In genomic region chr4:56001312-56001731, GRCm38 (mm10) we compare ENCODE assay signal across 7 mouse cellular contexts.
A peak's percentile ranks its signal among the peaks of the same experiment; 100 is the strongest.
DNase-seq lines count a peak whose midpoint lies in the region; ATAC-seq and TF ChIP-seq lines count a peak whose summit lies in the region.

No protein-coding gene starts in this region.

- TF ChIP-seq CTCF in heart, postnatal 0 days (IDR thresholded peaks at IDR 0.05; ENCODE audit: low read depth), result no peak
- no peak for TF ChIP-seq CTCF in midbrain, postnatal 0 days (IDR thresholded peaks at IDR 0.05)

- H3K9me3 ChIP-seq in heart, embryonic 15.5 days (replicated peaks), result no peaks in the 10 kb centered on the region
- H3K9me3 ChIP-seq in midbrain, embryonic 13.5 days, result no peaks in the 10 kb centered on the region
- H3K9me3 ChIP-seq in midbrain, embryonic 11.5 days (ENCODE audit: control insufficient read depth, low read length), result no peaks in the 10 kb centered on the region
- H3K9me3 ChIP-seq in heart, postnatal 0 days (replicated peaks; ENCODE audit: control insufficient read depth, low read length), result no peaks in the 10 kb centered on the region
- no peaks in the 10 kb centered on the region for H3K9me3 ChIP-seq in midbrain, postnatal 0 days (ENCODE audit: low read length)

- no peak overlapping the region for H3K4me3 ChIP-seq in heart, embryonic 15.5 days
- no peak overlapping the region for H3K4me3 ChIP-seq in midbrain, embryonic 13.5 days (replicated peaks)
- no peak overlapping the region for H3K4me3 ChIP-seq in midbrain, embryonic 11.5 days (ENCODE audit: low read depth, low read length)
- no peak overlapping the region for H3K4me3 ChIP-seq in heart, postnatal 0 days (ENCODE audit: low read depth, low read length)
- H3K4me3 ChIP-seq in midbrain, postnatal 0 days (ENCODE audit: low read depth, low read length), result no peak overlapping the region

- H3K4me2 ChIP-seq in heart, embryonic 15.5 days, result 0 out of 2 replicates have a peak overlapping the region, but pooled peaks have one; percentile 1
- no peak overlapping the region for H3K4me2 ChIP-seq in midbrain, embryonic 13.5 days (replicated peaks)
- no peak overlapping the region for H3K4me2 ChIP-seq in midbrain, embryonic 11.5 days
- no peak overlapping the region for H3K4me2 ChIP-seq in heart, postnatal 0 days (ENCODE audit: low read depth, low read length)
- no peak overlapping the region for H3K4me2 ChIP-seq in midbrain, postnatal 0 days (ENCODE audit: low read depth, low read length, poor library complexity, severe bottlenecking)

- H3K27me3 ChIP-seq in heart, embryonic 15.5 days, result no peaks in the 10 kb centered on the region
- H3K27me3 ChIP-seq in midbrain, embryonic 13.5 days, result no peaks in the 10 kb centered on the region
- H3K27me3 ChIP-seq in midbrain, embryonic 11.5 days (ENCODE audit: control insufficient read depth, insufficient read depth, low read length), result no peaks in the 10 kb centered on the region
- H3K27me3 ChIP-seq in heart, postnatal 0 days (ENCODE audit: control insufficient read depth, insufficient read depth, low read length), result no peaks in the 10 kb centered on the region
- H3K27me3 ChIP-seq in midbrain, postnatal 0 days (ENCODE audit: insufficient read depth, low read length), result no peaks in the 10 kb centered on the region

- peaks cover 14% of the 10 kb centered on the region for H3K4me1 ChIP-seq in heart, embryonic 15.5 days (replicated peaks)
- H3K4me1 ChIP-seq in midbrain, embryonic 13.5 days (replicated peaks), result peaks cover 9% of the 10 kb centered on the region; the same call in 1 of the 2 replicates
- H3K4me1 ChIP-seq in midbrain, embryonic 11.5 days (ENCODE audit: control insufficient read depth, insufficient read depth, low read length), result no peaks in the 10 kb centered on the region
- H3K4me1 ChIP-seq in heart, postnatal 0 days (ENCODE audit: control insufficient read depth, insufficient read depth), result peaks cover 28% of the 10 kb centered on the region
- H3K4me1 ChIP-seq in midbrain, postnatal 0 days (ENCODE audit: insufficient read depth, low read length), result no peaks in the 10 kb centered on the region

- 33% methylated on average over 3 of the region's 3 CpGs for WGBS in heart, embryonic 15.5 days
- 28% methylated on average over 3 of the region's 3 CpGs for WGBS in midbrain, embryonic 13.5 days
- WGBS in midbrain, embryonic 11.5 days, result 61% methylated on average over 3 of the region's 3 CpGs
- 19% methylated on average over 3 of the region's 3 CpGs for WGBS in heart, postnatal 0 days
- 34% methylated on average over 3 of the region's 3 CpGs for WGBS in midbrain, postnatal 0 days

- no peaks in the 10 kb centered on the region for H3K36me3 ChIP-seq in heart, embryonic 15.5 days
- H3K36me3 ChIP-seq in midbrain, embryonic 13.5 days, result no peaks in the 10 kb centered on the region
- no peaks in the 10 kb centered on the region for H3K36me3 ChIP-seq in midbrain, embryonic 11.5 days (ENCODE audit: control insufficient read depth, insufficient read depth, low read length)
- H3K36me3 ChIP-seq in heart, postnatal 0 days (replicated peaks; ENCODE audit: control insufficient read depth, insufficient read depth, low read length), result no peaks in the 10 kb centered on the region
- H3K36me3 ChIP-seq in midbrain, postnatal 0 days (ENCODE audit: insufficient read depth, low read length), result no peaks in the 10 kb centered on the region

- no peak overlapping the region for H3K9ac ChIP-seq in heart, embryonic 15.5 days
- no peak overlapping the region for H3K9ac ChIP-seq in midbrain, embryonic 13.5 days (replicated peaks)
- no peak overlapping the region for H3K9ac ChIP-seq in midbrain, embryonic 11.5 days (ENCODE audit: low read length)
- no peak overlapping the region for H3K9ac ChIP-seq in heart, postnatal 0 days (replicated peaks; ENCODE audit: low read depth, low read length)
- H3K9ac ChIP-seq in midbrain, postnatal 0 days (replicated peaks; ENCODE audit: low read length, poor library complexity, severe bottlenecking), result no peak overlapping the region

- TF ChIP-seq EP300 in heart, postnatal 0 days (IDR thresholded peaks at IDR 0.05; ENCODE audit: low read depth), result no peak

- peak overlapping the region; percentile 63 for H3K27ac ChIP-seq in heart, embryonic 15.5 days
- H3K27ac ChIP-seq in midbrain, embryonic 13.5 days, result no peak overlapping the region
- H3K27ac ChIP-seq in midbrain, embryonic 11.5 days (ENCODE audit: low read depth, low read length), result no peak overlapping the region
- peak overlapping the region; percentile 76 for H3K27ac ChIP-seq in heart, postnatal 0 days (ENCODE audit: low read depth)
- no peak overlapping the region for H3K27ac ChIP-seq in midbrain, postnatal 0 days (ENCODE audit: low read depth, low read length)

- no peak for DNase-seq in heart, adult 11 months
- DNase-seq in midbrain, embryonic 11.5 days (ENCODE audit: low spot score, missing footprints), result no peak
- peak; percentile 49 for DNase-seq in heart, postnatal 0 days (ENCODE audit: low spot score)
- peak; percentile 84 for DNase-seq in midbrain, postnatal 0 days (ENCODE audit: low spot score)
- DNase-seq in thymus, postnatal 4 days, result no peak

- no peak for ATAC-seq in heart, embryonic 15.5 days (replicated peaks; ENCODE audit: insufficient number of reproducible peaks, insufficient read depth, low FRiP score, low read depth)
- ATAC-seq in midbrain, embryonic 13.5 days, result peak; percentile 70
- no peak for ATAC-seq in midbrain, embryonic 11.5 days (ENCODE audit: low FRiP score)
- ATAC-seq in heart, postnatal 0 days (ENCODE audit: insufficient read depth, low read depth), result peak; percentile 66
- no peak for ATAC-seq in midbrain, postnatal 0 days (ENCODE audit: low FRiP score)

Comparison
In these comparisons a context has a peak if more than half of its experiments do, and no peak if none do; other contexts are left out.
1. ATAC-seq: peak in midbrain, embryonic 13.5 days (single experiment) and heart, postnatal 0 days (single experiment); none in heart, embryonic 15.5 days (single experiment), midbrain, embryonic 11.5 days (single experiment) and midbrain, postnatal 0 days (single experiment).
2. DNase-seq: peak in heart, postnatal 0 days (single experiment) and midbrain, postnatal 0 days (single experiment); none in heart, adult 11 months (single experiment), midbrain, embryonic 11.5 days (single experiment) and thymus, postnatal 4 days (single experiment).
3. H3K27ac ChIP-seq: peak in heart, embryonic 15.5 days (single experiment) and heart, postnatal 0 days (single experiment); none in midbrain, embryonic 13.5 days (single experiment), midbrain, embryonic 11.5 days (single experiment) and midbrain, postnatal 0 days (single experiment).